Mouse (Mus musculus): Measurements from ENCODE around the gene Btbd2. TPM values are rescaled to one million over a fixed set of nuclear protein-coding genes. Genes with fewer than 3 reads are reported as not detected.
A peak's percentile ranks its signal among the peaks of the same experiment; 100 is the strongest.

The Btbd2 gene
- polyA plus RNA-seq, 1 experiment, result 18.9 TPM

DNA sequence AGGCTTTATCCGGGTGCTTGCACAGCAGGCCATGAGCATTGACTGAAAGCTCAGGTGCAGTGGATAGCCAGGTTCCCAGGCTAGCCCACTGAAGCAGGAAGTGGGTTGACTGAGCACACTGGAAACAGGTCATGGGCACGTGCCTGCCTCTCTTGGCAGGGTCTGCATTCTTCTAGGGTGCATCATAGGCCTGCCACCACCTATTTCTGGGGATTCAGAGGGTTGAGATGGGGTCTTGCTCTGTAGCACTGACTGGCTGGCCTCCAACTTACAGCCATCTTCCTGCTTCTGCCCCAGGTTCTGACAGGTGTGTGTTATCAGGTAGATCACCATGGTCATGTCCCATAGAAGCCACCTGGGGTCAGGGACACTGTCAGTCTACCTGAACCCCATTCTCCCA, 51.9 kb downstream of the Btbd2 start:
- TF ChIP-seq CTCF (IDR thresholded peaks at IDR 0.05; ENCODE audit: control insufficient read depth, insufficient read depth, insufficient replicate concordance, low read depth, low read length), result no peak
- no peak for TF ChIP-seq POLR2A (IDR thresholded peaks at IDR 0.05; ENCODE audit: control insufficient read depth, low read depth, low read length)
- H3K36me3 ChIP-seq (ENCODE audit: control insufficient read depth, insufficient read depth, low read length), result no peaks in the 10 kb centered on the region; the same call in 1 of the 2 replicates
- no peak overlapping the region for H3K4me3 ChIP-seq (ENCODE audit: control insufficient read depth, low read depth, low read length)
- peaks cover 12% of the 10 kb centered on the region for H3K4me1 ChIP-seq (ENCODE audit: control insufficient read depth, insufficient read depth, low read length)
- no peaks in the 10 kb centered on the region for H3K27me3 ChIP-seq (ENCODE audit: control insufficient read depth, insufficient read depth, low read length)
- H3K27ac ChIP-seq (ENCODE audit: control insufficient read depth, insufficient read depth, low read depth, low read length), result no peak overlapping the region

DNA sequence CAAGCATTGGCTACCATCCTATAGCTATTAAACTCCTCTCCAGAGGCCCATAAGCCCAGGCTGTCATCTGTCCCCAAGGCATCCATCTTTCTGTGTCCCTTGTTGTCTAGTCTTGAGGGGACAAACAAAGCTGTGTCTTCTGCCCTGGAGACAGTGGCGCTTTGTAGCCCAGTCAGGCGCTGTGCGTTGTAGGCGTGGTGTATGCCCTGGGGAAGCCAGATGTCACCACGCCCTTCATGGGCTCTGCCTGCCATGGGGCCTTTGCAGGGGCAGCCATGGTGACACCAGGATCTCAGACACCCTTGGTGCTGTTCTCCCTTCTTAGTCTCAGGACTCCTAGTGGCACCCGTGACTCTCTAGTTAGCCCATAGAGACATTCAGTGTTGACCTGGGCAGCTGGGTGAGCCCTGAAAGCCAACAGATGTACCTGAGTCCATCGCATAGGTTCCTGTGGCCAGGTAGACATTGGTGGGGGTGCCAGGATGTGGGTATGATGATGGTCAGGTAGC, 52.8 kb downstream of the Btbd2 start:
- H3K27ac ChIP-seq (ENCODE audit: control insufficient read depth, insufficient read depth, low read depth, low read length), result no peak overlapping the region

DNA sequence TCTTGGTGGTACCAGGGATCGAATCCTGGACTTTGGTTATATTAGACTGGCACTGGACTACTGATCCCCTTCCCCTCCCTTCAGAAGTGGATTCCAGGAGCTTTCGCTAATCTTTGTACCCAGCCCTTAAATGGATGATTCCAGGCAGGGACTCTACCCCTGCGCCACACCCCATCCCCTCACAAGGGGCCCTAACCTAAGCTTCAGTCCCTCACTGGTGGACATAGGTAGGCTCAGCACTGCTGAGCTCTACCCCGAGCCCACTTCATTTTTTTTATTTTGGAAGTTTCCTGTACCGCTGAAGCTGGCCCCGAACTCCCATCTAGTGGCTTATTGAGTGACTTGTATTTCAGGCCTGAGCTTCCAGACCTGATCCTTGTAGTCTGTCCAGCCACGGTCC, 53.5 kb downstream of the Btbd2 start:
- Histone ChIP-seq H3K4me1 (ENCODE audit: control insufficient read depth, insufficient read depth, low read length) (peaks cover 12% of the 10 kb centered on the region), H3K27me3 (ENCODE audit: control insufficient read depth, insufficient read depth, low read length) (no peaks in the 10 kb centered on the region), H3K4me3 (ENCODE audit: control insufficient read depth, low read depth, low read length) (peak overlapping the region; percentile 98), H3K27ac (ENCODE audit: control insufficient read depth, insufficient read depth, low read depth, low read length) (peak overlapping the region; percentile 98), H3K36me3 (ENCODE audit: control insufficient read depth, insufficient read depth, low read length) (no peaks in the 10 kb centered on the region)
- TF ChIP-seq CTCF (IDR thresholded peaks at IDR 0.05; ENCODE audit: control insufficient read depth, insufficient read depth, insufficient replicate concordance, low read depth, low read length) (no peak), POLR2A (IDR thresholded peaks at IDR 0.05; ENCODE audit: control insufficient read depth, low read depth, low read length) (no peak)

More for the DNA sequence above, 52.8 kb downstream of the Btbd2 start:
- Histone ChIP-seq H3K4me1 (ENCODE audit: control insufficient read depth, insufficient read depth, low read length) (peaks cover 12% of the 10 kb centered on the region), H3K36me3 (ENCODE audit: control insufficient read depth, insufficient read depth, low read length) (no peaks in the 10 kb centered on the region; the same call in 1 of the 2 replicates), H3K27me3 (ENCODE audit: control insufficient read depth, insufficient read depth, low read length) (no peaks in the 10 kb centered on the region), H3K4me3 (ENCODE audit: control insufficient read depth, low read depth, low read length) (peak overlapping the region; percentile 98)
- TF ChIP-seq POLR2A (IDR thresholded peaks at IDR 0.05; ENCODE audit: control insufficient read depth, low read depth, low read length) (no peak), CTCF (IDR thresholded peaks at IDR 0.05; ENCODE audit: control insufficient read depth, insufficient read depth, insufficient replicate concordance, low read depth, low read length) (no peak)

DNA sequence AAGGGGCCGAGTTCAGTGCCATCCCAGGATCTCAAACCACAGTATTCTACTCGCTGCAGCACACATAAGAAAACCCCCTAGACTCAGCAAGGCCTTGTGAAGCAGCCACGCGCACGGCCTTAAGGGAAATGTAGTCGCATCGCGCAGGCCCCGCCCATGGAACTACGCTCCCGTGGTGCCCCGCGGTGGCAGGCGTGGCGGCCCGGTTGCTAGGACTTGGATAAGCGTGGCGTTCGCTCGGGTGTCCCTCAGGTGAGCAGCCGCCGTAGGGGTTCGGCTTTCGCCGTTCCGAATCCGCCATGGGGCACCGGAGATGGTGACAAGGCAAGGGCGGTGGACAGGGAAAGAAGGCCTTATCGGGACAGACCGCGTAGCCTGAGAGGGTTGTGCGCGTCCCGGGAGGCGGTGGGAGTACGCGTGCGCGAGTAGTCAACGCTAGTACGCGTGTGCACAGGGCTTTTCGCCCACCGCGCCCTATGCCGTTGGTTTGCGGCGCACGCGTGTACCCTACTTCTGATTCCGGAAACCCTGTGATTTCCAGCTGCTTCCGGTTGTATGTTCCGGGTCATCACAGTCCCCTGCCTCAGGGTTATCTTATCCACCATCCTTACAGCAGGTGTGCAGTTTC, 54.1 kb downstream of the Btbd2 start, which contains the start of the genes Scamp4 and Adat3:
TSS of gene Scamp4 (plus strand) at position 175 of the 628 bp plus-strand sequence.
TSS of gene Adat3 (plus strand) at position 183 of the 628 bp plus-strand sequence.
- no peaks in the 10 kb centered on the region for H3K27me3 ChIP-seq (ENCODE audit: control insufficient read depth, insufficient read depth, low read length)
- no peak for TF ChIP-seq CTCF (IDR thresholded peaks at IDR 0.05; ENCODE audit: control insufficient read depth, insufficient read depth, insufficient replicate concordance, low read depth, low read length)
- peak; percentile 93 for TF ChIP-seq POLR2A (IDR thresholded peaks at IDR 0.05; ENCODE audit: control insufficient read depth, low read depth, low read length)
- peak within 1 kb of the TSS; percentile 98 for H3K4me3 ChIP-seq (ENCODE audit: control insufficient read depth, low read depth, low read length)
- H3K36me3 ChIP-seq (ENCODE audit: control insufficient read depth, insufficient read depth, low read length), result no peaks in the 10 kb centered on the region
- peak within 1 kb of the TSS; percentile 98 for H3K27ac ChIP-seq (ENCODE audit: control insufficient read depth, insufficient read depth, low read depth, low read length)
- H3K4me1 ChIP-seq (ENCODE audit: control insufficient read depth, insufficient read depth, low read length), result peaks cover 12% of the 10 kb centered on the region

DNA sequence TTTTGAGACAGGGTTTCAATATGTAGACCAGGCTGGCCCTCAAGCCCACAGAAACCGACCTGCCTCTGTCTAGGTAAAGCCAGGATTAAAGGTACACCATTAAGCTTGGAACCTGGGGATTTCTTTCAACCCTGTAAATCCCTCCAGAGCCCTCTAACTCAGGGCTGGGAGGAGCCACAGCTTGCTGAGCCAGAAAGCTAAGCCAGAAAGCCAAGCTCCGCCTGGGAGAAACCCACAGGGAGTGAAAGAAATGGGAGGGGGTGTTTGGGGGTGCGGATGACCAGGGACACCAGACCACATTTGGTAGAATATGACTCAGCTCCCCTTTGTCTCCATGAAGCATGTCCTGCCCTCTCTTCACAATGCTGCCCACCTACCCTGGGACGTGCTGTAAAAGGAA, 60.6 kb downstream of the Btbd2 start:
- H3K4me3 ChIP-seq (ENCODE audit: control insufficient read depth, low read depth, low read length), result no peak overlapping the region

More for the DNA sequence above, 60.6 kb downstream of the Btbd2 start:
- Histone ChIP-seq H3K4me1 (ENCODE audit: control insufficient read depth, insufficient read depth, low read length) (peaks cover 2% of the 10 kb centered on the region; the same call in 1 of the 2 replicates), H3K27ac (ENCODE audit: control insufficient read depth, insufficient read depth, low read depth, low read length) (no peak overlapping the region), H3K27me3 (ENCODE audit: control insufficient read depth, insufficient read depth, low read length) (no peaks in the 10 kb centered on the region), H3K36me3 (ENCODE audit: control insufficient read depth, insufficient read depth, low read length) (no peaks in the 10 kb centered on the region)
- TF ChIP-seq POLR2A (IDR thresholded peaks at IDR 0.05; ENCODE audit: control insufficient read depth, low read depth, low read length) (no peak), CTCF (IDR thresholded peaks at IDR 0.05; ENCODE audit: control insufficient read depth, insufficient read depth, insufficient replicate concordance, low read depth, low read length) (no peak)

Other genes with a start within 250 kb of the Btbd2 start
- gene Tcf3, start 223.4 kb downstream of the Btbd2 start, polyA plus RNA-seq (2012; rRNA removed), result 13.4 and 14.9 TPM in 2 replicates
- 0.43 and 0.52 TPM in 2 replicates for gene Onecut3, start 162.2 kb downstream of the Btbd2 start, polyA plus RNA-seq (2012; rRNA removed)
- gene Atp8b3, start 117.9 kb downstream of the Btbd2 start, polyA plus RNA-seq (2012; rRNA removed), result 1,123 and 1,230 TPM in 2 replicates
- 201 and 214 TPM in 2 replicates for gene Rexo1, start 95.5 kb downstream of the Btbd2 start, polyA plus RNA-seq (2012; rRNA removed)
- 7.5 and 7.7 TPM in 2 replicates for gene Klf16, start 79.8 kb downstream of the Btbd2 start, polyA plus RNA-seq (2012; rRNA removed)
- 246 and 291 TPM in 2 replicates for gene Abhd17a, start 66.7 kb downstream of the Btbd2 start, polyA plus RNA-seq (2012; rRNA removed)
- gene Scamp4, start 54.2 kb downstream of the Btbd2 start, polyA plus RNA-seq (2012; rRNA removed), result 58.8 and 61.6 TPM in 2 replicates
- 46.6 and 56.1 TPM in 2 replicates for gene Adat3, start 54.2 kb downstream of the Btbd2 start, polyA plus RNA-seq (2012; rRNA removed)
- gene Gm49322, start 51.0 kb downstream of the Btbd2 start, polyA plus RNA-seq (2012; rRNA removed), result 1.9 and 2.1 TPM in 2 replicates
- gene Csnk1g2, start 34.2 kb downstream of the Btbd2 start, polyA plus RNA-seq (2012; rRNA removed), result 1,079 and 1,184 TPM in 2 replicates
- 53.5 and 60.4 TPM in 2 replicates for gene Mknk2, start 21.0 kb upstream of the Btbd2 start, polyA plus RNA-seq (2012; rRNA removed)
- gene Mob3a, start 44.9 kb upstream of the Btbd2 start, polyA plus RNA-seq (2012; rRNA removed), result 11.1 and 12.5 TPM in 2 replicates
- gene Izumo4, start 45.1 kb upstream of the Btbd2 start, polyA plus RNA-seq (2012; rRNA removed), result 339 and 385 TPM in 2 replicates
- gene Ap3d1, start 85.2 kb upstream of the Btbd2 start, polyA plus RNA-seq (2012; rRNA removed), result 178 and 195 TPM in 2 replicates
- 168 and 189 TPM in 2 replicates for gene Dot1l, start 98.1 kb upstream of the Btbd2 start, polyA plus RNA-seq (2012; rRNA removed)
- 65.7 and 67.4 TPM in 2 replicates for gene Sf3a2, start 141.1 kb upstream of the Btbd2 start, polyA plus RNA-seq (2012; rRNA removed)
- 41.4 and 45.8 TPM in 2 replicates for gene Plekhj1, start 141.6 kb upstream of the Btbd2 start, polyA plus RNA-seq (2012; rRNA removed)
- gene Amh, start 148.2 kb upstream of the Btbd2 start, polyA plus RNA-seq (2012; rRNA removed), result 2.5 and 3.2 TPM in 2 replicates
- gene Jsrp1, start 156.4 kb upstream of the Btbd2 start, polyA plus RNA-seq (2012; rRNA removed), result 1.2 and 1.4 TPM in 2 replicates
- gene Oaz1, start 169.6 kb upstream of the Btbd2 start, polyA plus RNA-seq (2012; rRNA removed), result 261 and 275 TPM in 2 replicates
- gene Lingo3, start 187.0 kb upstream of the Btbd2 start, polyA plus RNA-seq (2012; rRNA removed), result 0.16 and 0.26 TPM in 2 replicates
- gene Lsm7, start 198.1 kb upstream of the Btbd2 start, polyA plus RNA-seq (2012; rRNA removed), result 60.3 and 67.0 TPM in 2 replicates
- 169 and 173 TPM in 2 replicates for gene Sppl2b, start 198.2 kb upstream of the Btbd2 start, polyA plus RNA-seq (2012; rRNA removed)
- 2.0 and 2.7 TPM in 2 replicates for gene Tmprss9, start 214.8 kb upstream of the Btbd2 start, polyA plus RNA-seq (2012; rRNA removed)
- 76.7 and 104 TPM in 2 replicates for gene Timm13, start 243.9 kb upstream of the Btbd2 start, polyA plus RNA-seq (2012; rRNA removed)

Measured in testis, adult 2 months (tissue).